Mouse (Mus musculus) neural tube, embryonic 13.5 days (tissue): ENCODE measurements around the gene Gm19684. TPM values are rescaled to one million over a fixed set of nuclear protein-coding genes. Genes with fewer than 3 reads are reported as not detected.
"Not testable (repeated sequence)": the region's sequence is repeated elsewhere in the genome, so short reads cannot be mapped to it uniquely, and the experiment has no call there.

ENCODE experiments used
- ATAC-seq: fragments of 200-750 bp; cut with Nextera tagmentation; 2 replicates; pipeline ENCODE4 v1.8.0; 2017; ENCODE audit warnings: low read depth, mild to moderate bottlenecking, moderate TSS enrichment, moderate library complexity
- H3K27ac ChIP-seq: fragments of 300-500 bp; sonication (generic); replicated peaks from 2 replicates; pipeline ENCODE4 v1.5.1; 2015; ENCODE audit warnings: moderate library complexity, mild to moderate bottlenecking, inconsistent platforms
- H3K27me3 ChIP-seq: fragments of 300-500 bp; sonication (generic); 2 replicates; pipeline ENCODE4 v1.6.1; 2015; ENCODE audit warnings: mild to moderate bottlenecking, inconsistent platforms
- H3K36me3 ChIP-seq: fragments of 300-500 bp; sonication (generic); 2 replicates; pipeline ENCODE4 v1.6.1; 2015; ENCODE audit warnings: mild to moderate bottlenecking, inconsistent platforms
- H3K4me1 ChIP-seq: fragments of 300-500 bp; sonication (generic); replicated peaks from 2 replicates; pipeline ENCODE4 v1.6.1; 2015; ENCODE audit warnings: inconsistent platforms
- H3K4me2 ChIP-seq: fragments of 300-500 bp; sonication (generic); 2 replicates; pipeline ENCODE4 v1.6.1; 2015; ENCODE audit warnings: inconsistent platforms, mild to moderate bottlenecking, moderate library complexity
- H3K4me3 ChIP-seq: fragments of 300-500 bp; sonication (generic); 2 replicates; pipeline ENCODE4 v1.5.1; 2015; ENCODE audit warnings: mild to moderate bottlenecking, inconsistent platforms
- H3K9ac ChIP-seq: fragments of 300-500 bp; sonication (generic); 2 replicates; pipeline ENCODE4 v1.6.1; 2015; ENCODE audit warnings: moderate library complexity, mild to moderate bottlenecking, inconsistent platforms
- H3K9me3 ChIP-seq: fragments of 300-500 bp; sonication (generic); 2 replicates; pipeline ENCODE4 v1.6.1; 2016; ENCODE audit warnings: inconsistent platforms
- WGBS: fragments of 180-500 bp; shearing (Covaris S2); methylation state at CpG from one replicate; pipeline ENCODE4 v1.1.7; 2015; 5-methylcytosine and 5-hydroxymethylcytosine counted together
- polyA plus RNA-seq: library from polyadenylated mRNA; unstranded; fragments of >200 nt; fragmentation: Nextera tagmentation; extraction: Ambion mirVana; gene quantifications from 2 replicates; pipeline ENCODE4 v1.2.1, GENCODE M21; 2015

The Gm19684 gene
- polyA plus RNA-seq, 1 experiment from 2014 or later = not detected

- Histone ChIP-seq H3K27me3 (peaks cover 35% of the 10 kb centered on the region), H3K4me2 (peak overlapping the region; percentile 69), H3K9ac (peak overlapping the region; percentile 49; the same call in 1 of the 2 replicates), H3K4me3 (peak overlapping the region; percentile 40), H3K4me1 (peaks cover 13% of the 10 kb centered on the region)
- not testable (repeated sequence) for H3K27ac ChIP-seq, H3K9me3 ChIP-seq, H3K36me3 ChIP-seq
- ATAC-seq = peak; percentile 64
- WGBS = 1% methylated on average over 57 of the region's 57 CpGs
Measured at GRCm38 (mm10) chr17:36110641-36111509, 10.6 kb upstream of the Gm19684 start.

GRCm38 (mm10) chr17:36111510-36111868 is 10.0 kb upstream of the Gm19684 start:
- Histone ChIP-seq H3K4me2 (peak overlapping the region; percentile 69), H3K9ac (peak overlapping the region; percentile 49; the same call in 1 of the 2 replicates), H3K4me1 (peaks cover 13% of the 10 kb centered on the region), H3K27me3 (peaks cover 35% of the 10 kb centered on the region), H3K4me3 (peak overlapping the region; percentile 40)
- WGBS = 4% methylated on average over 10 of the region's 10 CpGs
- not testable (repeated sequence) for H3K9me3 ChIP-seq, H3K27ac ChIP-seq, H3K36me3 ChIP-seq
- peak; percentile 34; the same call in 1 of the 2 replicates for ATAC-seq

GRCm38 (mm10) chr17:36113979-36114593 is 7.4 kb upstream of the Gm19684 start:
- H3K27ac ChIP-seq, H3K36me3 ChIP-seq, H3K9ac ChIP-seq, H3K4me3 ChIP-seq, H3K9me3 ChIP-seq, H3K4me2 ChIP-seq: not testable (repeated sequence)
- peak; percentile 51; the same call in 1 of the 2 replicates for ATAC-seq
- Histone ChIP-seq H3K27me3 (peaks cover 40% of the 10 kb centered on the region), H3K4me1 (peaks cover 13% of the 10 kb centered on the region)
- WGBS = 19% methylated on average over 6 of the region's 6 CpGs

GRCm38 (mm10) chr17:36116545-36116944 is 4.9 kb upstream of the Gm19684 start:
- not testable (repeated sequence) for H3K4me1 ChIP-seq, H3K36me3 ChIP-seq, H3K9me3 ChIP-seq, H3K9ac ChIP-seq, H3K27ac ChIP-seq, H3K4me2 ChIP-seq, ATAC-seq, H3K4me3 ChIP-seq
- peaks cover 42% of the 10 kb centered on the region for H3K27me3 ChIP-seq
- WGBS = 32% methylated on average over 3 of the region's 3 CpGs

GRCm38 (mm10) chr17:36120839-36121238 is 639 bp upstream of the Gm19684 start:
- peak overlapping the region; percentile 42 for H3K4me2 ChIP-seq
- H3K9ac ChIP-seq, H3K4me3 ChIP-seq, H3K27ac ChIP-seq, H3K4me1 ChIP-seq, H3K36me3 ChIP-seq, H3K9me3 ChIP-seq: not testable (repeated sequence)
- peaks cover 42% of the 10 kb centered on the region for H3K27me3 ChIP-seq
- WGBS = 23% methylated on average over 18 of the region's 18 CpGs
- peak; percentile 47 for ATAC-seq

GRCm38 (mm10) chr17:36124111-36124510 is 2.6 kb downstream of the Gm19684 start:
- H3K9ac ChIP-seq, ATAC-seq, H3K9me3 ChIP-seq, H3K4me1 ChIP-seq, H3K4me2 ChIP-seq, H3K27ac ChIP-seq, H3K4me3 ChIP-seq, H3K36me3 ChIP-seq: not testable (repeated sequence)
- 83% methylated on average over 3 of the region's 3 CpGs for WGBS
- peaks cover 38% of the 10 kb centered on the region for H3K27me3 ChIP-seq

GRCm38 (mm10) chr17:36128525-36128924 is 7.0 kb downstream of the Gm19684 start:
- H3K36me3 ChIP-seq, H3K4me1 ChIP-seq, ATAC-seq, H3K9ac ChIP-seq, H3K9me3 ChIP-seq, H3K4me2 ChIP-seq, H3K4me3 ChIP-seq, H3K27ac ChIP-seq: not testable (repeated sequence)
- H3K27me3 ChIP-seq = peaks cover 11% of the 10 kb centered on the region
- 61% methylated on average over 12 of the region's 13 CpGs for WGBS

- H3K9me3 ChIP-seq, H3K9ac ChIP-seq, ATAC-seq, H3K4me2 ChIP-seq, H3K27ac ChIP-seq, H3K36me3 ChIP-seq, H3K4me1 ChIP-seq, H3K4me3 ChIP-seq: not testable (repeated sequence)
- WGBS = 27% methylated on average over 28 of the region's 28 CpGs
- peaks cover 15% of the 10 kb centered on the region for H3K27me3 ChIP-seq
Measured at GRCm38 (mm10) chr17:36128968-36129817, 7.7 kb downstream of the Gm19684 start, which contains the start of gene Gm7030. Gene Gm7030, minus strand, starts transcription at chr17:36129425.

- Histone ChIP-seq H3K4me1 (no peaks in the 10 kb centered on the region), H3K9ac (no peak overlapping the region), H3K4me3 (no peak overlapping the region), H3K27ac (no peak overlapping the region), H3K9me3 (no peaks in the 10 kb centered on the region), H3K4me2 (no peak overlapping the region), H3K36me3 (no peaks in the 10 kb centered on the region), H3K27me3 (peaks cover 23% of the 10 kb centered on the region)
- WGBS = 75% methylated on average over 5 of the region's 5 CpGs
- ATAC-seq = no peak
Measured at GRCm38 (mm10) chr17:36131516-36132265, 10.2 kb downstream of the Gm19684 start.

- peaks cover 31% of the 10 kb centered on the region for H3K27me3 ChIP-seq
- H3K4me1 ChIP-seq, H3K9ac ChIP-seq, H3K9me3 ChIP-seq, H3K27ac ChIP-seq, H3K4me3 ChIP-seq, H3K4me2 ChIP-seq, ATAC-seq, H3K36me3 ChIP-seq: not testable (repeated sequence)
Measured at GRCm38 (mm10) chr17:36135421-36136231, 14.1 kb downstream of the Gm19684 start.

- H3K4me2 ChIP-seq, H3K36me3 ChIP-seq, H3K4me1 ChIP-seq, H3K4me3 ChIP-seq, ATAC-seq, H3K9me3 ChIP-seq, H3K27ac ChIP-seq, H3K9ac ChIP-seq: not testable (repeated sequence)
- 79% methylated on average over 1 of the region's 1 CpGs for whole genome bisulfite sequencing
- peaks cover 38% of the 10 kb centered on the region for H3K27me3 ChIP-seq
Measured at GRCm38 (mm10) chr17:36136299-36136848, 14.9 kb downstream of the Gm19684 start.
